Mouse (Mus musculus) liver, adult 2 months (tissue): ENCODE results near the gene Fam168a.

Experiments
- CTCF ChIP-seq: fragments of 200-500 bp; IDR thresholded peaks from 2 replicates; pipeline ENCODE4 v1.5.1; 2011; ENCODE audit warnings: low read depth, low read length, control low read depth
- POLR2A ChIP-seq: fragments of 200-500 bp; IDR thresholded peaks from 2 replicates; pipeline ENCODE4 v1.6.1; 2011; ENCODE audit warnings: low read length, control low read depth; ENCODE audit not compliant: insufficient read depth; ENCODE audit errors: extremely low read depth

DNA sequence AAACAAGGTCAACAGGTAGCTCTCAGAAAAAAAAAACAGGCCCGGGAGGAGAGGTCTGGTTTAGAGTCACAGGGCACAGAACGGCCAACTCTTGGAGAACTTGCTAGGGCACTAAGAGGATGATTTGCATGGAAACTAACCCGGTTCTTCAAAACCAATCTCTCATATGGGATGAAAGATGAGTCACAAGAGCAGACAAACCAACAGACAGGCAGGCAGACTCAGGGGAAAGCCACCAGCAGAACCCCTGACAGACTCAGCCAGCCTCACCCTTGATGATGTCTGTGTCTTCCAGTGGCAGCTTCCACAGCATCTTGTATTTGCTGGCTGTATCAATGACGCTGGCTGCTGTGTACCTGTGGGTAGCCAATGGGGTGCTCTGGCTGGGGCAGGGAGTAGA lies 175.5 kb downstream of the Fam168a start:
- TF ChIP-seq POLR2A (no peak), CTCF (no peak)
